Mouse (Mus musculus) liver, adult 2 months (tissue): ENCODE measurements at regions not wholly inside any gene's neighbourhood (a gene's known extent, or its start where the extent isn't known, plus 50 kb on each side); places are given as distances from the start of the nearest gene placed in this dataset.

ENCODE experiments used
- DNase-seq: peaks from one replicate; pipeline ENCODE4 v3.0.0-alpha.2; 2011; ENCODE audit warnings: low read depth, low spot score; ENCODE audit errors: extremely low read depth
- H3K27ac ChIP-seq: fragments of 200-500 bp; replicated peaks from 2 replicates; pipeline ENCODE4 v1.5.1; 2012; ENCODE audit warnings: low read depth, mild to moderate bottlenecking, control low read depth, inconsistent platforms, low read length; ENCODE audit not compliant: insufficient read depth
- H3K27me3 ChIP-seq: fragments of 200-500 bp; 2 replicates; pipeline ENCODE4 v1.6.1; 2012; ENCODE audit warnings: mild to moderate bottlenecking, moderate library complexity, low read length, inconsistent platforms; ENCODE audit not compliant: control insufficient read depth, insufficient read depth
- H3K36me3 ChIP-seq: fragments of 200-500 bp; 2 replicates; pipeline ENCODE4 v1.6.1; 2012; ENCODE audit warnings: low read length, inconsistent platforms; ENCODE audit not compliant: control insufficient read depth, insufficient read depth
- H3K4me1 ChIP-seq: fragments of 200-500 bp; 2 replicates; pipeline ENCODE4 v1.6.1; 2011; ENCODE audit warnings: low read length; ENCODE audit not compliant: control insufficient read depth, insufficient read depth
- H3K4me3 ChIP-seq: fragments of 200-500 bp; 2 replicates; pipeline ENCODE4 v1.5.1; 2011; ENCODE audit warnings: low read depth, mild to moderate bottlenecking, control low read depth, low read length, moderate library complexity; ENCODE audit not compliant: insufficient read depth
- H3K79me2 ChIP-seq: fragments of 200-500 bp; 2 replicates; pipeline ENCODE4 v1.6.1; 2012; ENCODE audit warnings: inconsistent platforms, mild to moderate bottlenecking, low read length, moderate library complexity; ENCODE audit not compliant: control insufficient read depth, insufficient read depth
- H3K9ac ChIP-seq: fragments of 200-500 bp; 2 replicates; pipeline ENCODE4 v1.6.1; 2012; ENCODE audit warnings: low read depth, mild to moderate bottlenecking, control low read depth, inconsistent platforms, low read length
- CTCF ChIP-seq: fragments of 200-500 bp; IDR thresholded peaks from 2 replicates; pipeline ENCODE4 v1.5.1; 2011; ENCODE audit warnings: low read depth, low read length, control low read depth
- POLR2A ChIP-seq: fragments of 200-500 bp; IDR thresholded peaks from 2 replicates; pipeline ENCODE4 v1.6.1; 2011; ENCODE audit warnings: low read length, control low read depth; ENCODE audit not compliant: insufficient read depth; ENCODE audit errors: extremely low read depth
- WGBS: fragments of 180-500 bp; shearing (Covaris S2); methylation state at CpG from one replicate; pipeline ENCODE4 v1.1.7; 2018; 5-methylcytosine and 5-hydroxymethylcytosine counted together

- Histone ChIP-seq H3K36me3 (no peaks in the 10 kb centered on the region), H3K9ac (no peak overlapping the region), H3K79me2 (no peaks in the 10 kb centered on the region), H3K27me3 (no peaks in the 10 kb centered on the region; the same call in 1 of the 2 replicates), H3K4me1 (no peaks in the 10 kb centered on the region), H3K4me3 (no peak overlapping the region), H3K27ac (no peak overlapping the region)
- TF ChIP-seq POLR2A, result no peak
- no peak for TF ChIP-seq CTCF
- 58% methylated on average over 4 of the region's 4 CpGs for WGBS
- DNase-seq, result no peak
Observed at GRCm38 (mm10) chr17:15918609-15919008, 87.8 kb upstream of the Rgmb start.

- Histone ChIP-seq H3K79me2 (no peaks in the 10 kb centered on the region), H3K27me3 (no peaks in the 10 kb centered on the region), H3K36me3 (no peaks in the 10 kb centered on the region), H3K27ac (no peak overlapping the region), H3K9ac (no peak overlapping the region), H3K4me1 (no peaks in the 10 kb centered on the region), H3K4me3 (no peak overlapping the region)
- 69% methylated on average over 7 of the region's 7 CpGs for WGBS
- no peak for DNase-seq
- TF ChIP-seq POLR2A (no peak), CTCF (no peak)
Observed at GRCm38 (mm10) chr17:15898689-15899419, 68.0 kb upstream of the Rgmb start.

- H3K4me1 ChIP-seq, result no peaks in the 10 kb centered on the region
- no peak for TF ChIP-seq POLR2A
- TF ChIP-seq CTCF, result no peak
- H3K79me2 ChIP-seq, result no peaks in the 10 kb centered on the region
- no peaks in the 10 kb centered on the region for H3K27me3 ChIP-seq
- no peak overlapping the region for H3K27ac ChIP-seq
- H3K4me3 ChIP-seq, result no peak overlapping the region
- DNase-seq, result no peak
- 76% methylated on average over 3 of the region's 3 CpGs for WGBS
- H3K9ac ChIP-seq, result no peak overlapping the region
- no peaks in the 10 kb centered on the region for H3K36me3 ChIP-seq
Observed at GRCm38 (mm10) chr17:15895968-15896367, 65.1 kb upstream of the Rgmb start.

DNA sequence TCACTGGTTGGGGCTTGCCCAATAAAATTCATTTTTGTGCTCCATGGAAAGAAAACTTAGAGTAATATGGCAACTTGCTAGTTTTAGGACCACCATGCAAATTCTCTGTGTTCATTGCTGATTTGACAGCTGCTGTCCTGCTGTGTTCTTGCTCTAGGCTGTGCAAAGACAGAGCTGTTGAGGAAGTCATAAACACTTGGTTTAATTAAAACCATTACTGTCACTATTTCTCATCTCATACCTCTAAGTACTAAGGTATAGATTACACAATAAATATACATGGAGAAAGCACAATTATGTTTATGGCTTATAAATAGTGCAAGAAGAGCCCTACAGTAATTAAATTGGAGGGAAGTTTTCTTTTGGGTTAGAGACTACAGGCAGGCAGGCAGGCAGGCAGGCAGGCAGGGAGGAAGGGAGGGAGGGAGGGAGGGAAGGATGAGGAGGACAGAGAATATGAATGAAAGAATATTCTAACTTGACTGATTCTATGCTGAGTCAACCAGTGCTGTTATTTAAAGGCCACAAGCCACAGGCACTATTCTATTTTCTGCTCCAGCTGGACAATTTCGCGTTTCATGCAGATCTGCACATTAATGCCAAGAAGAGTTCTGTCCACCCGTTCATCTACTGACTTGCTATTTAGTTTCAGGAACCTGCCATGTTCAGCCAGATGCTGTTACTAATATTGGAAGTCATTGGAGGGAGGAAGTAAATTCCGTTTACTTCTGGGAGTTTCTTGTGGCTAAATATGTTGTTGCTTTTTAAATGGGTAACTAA is 61.2 kb upstream of the Rgmb start:
- Histone ChIP-seq H3K27me3 (no peaks in the 10 kb centered on the region), H3K27ac (no peak overlapping the region), H3K4me3 (no peak overlapping the region), H3K9ac (no peak overlapping the region), H3K79me2 (no peaks in the 10 kb centered on the region), H3K36me3 (no peaks in the 10 kb centered on the region), H3K4me1 (no peaks in the 10 kb centered on the region)
- no peak for TF ChIP-seq CTCF
- no peak for TF ChIP-seq POLR2A
- 81% methylated on average over 4 of the region's 4 CpGs for WGBS
- no peak for DNase-seq

DNA sequence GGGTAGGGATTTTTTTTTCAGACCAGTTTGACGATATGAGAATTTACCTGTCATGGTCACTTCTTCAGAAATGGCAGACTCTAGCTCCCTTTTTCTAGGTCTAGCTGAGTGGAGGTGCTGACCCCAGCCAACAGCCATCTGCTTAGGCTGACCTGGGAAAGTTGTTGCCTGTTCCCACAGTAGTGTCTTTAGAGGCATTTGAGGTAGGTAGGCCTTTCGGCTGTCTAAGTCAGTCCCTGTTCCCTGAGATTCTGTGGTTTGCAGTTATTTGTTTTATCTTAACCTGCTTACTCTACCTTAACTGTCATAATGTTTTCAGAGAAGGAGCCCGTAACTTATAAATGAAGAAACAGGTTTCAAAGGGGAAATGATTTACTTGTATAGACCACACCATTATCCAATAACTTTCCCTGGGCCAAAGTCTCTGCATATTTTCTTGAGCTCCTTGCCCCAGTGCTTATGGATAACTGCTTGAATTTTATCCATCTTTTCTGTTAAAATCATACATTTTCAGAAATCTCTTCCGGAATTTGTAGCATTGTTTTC is 59.8 kb upstream of the Rgmb start:
- DNase-seq, result no peak
- Histone ChIP-seq H3K9ac (no peak overlapping the region), H3K27ac (no peak overlapping the region), H3K4me1 (no peaks in the 10 kb centered on the region), H3K79me2 (no peaks in the 10 kb centered on the region), H3K27me3 (no peaks in the 10 kb centered on the region), H3K36me3 (no peaks in the 10 kb centered on the region), H3K4me3 (no peak overlapping the region)
- no peak for TF ChIP-seq POLR2A
- no peak for TF ChIP-seq CTCF
- 92% methylated on average over 4 of the region's 4 CpGs for WGBS

DNA sequence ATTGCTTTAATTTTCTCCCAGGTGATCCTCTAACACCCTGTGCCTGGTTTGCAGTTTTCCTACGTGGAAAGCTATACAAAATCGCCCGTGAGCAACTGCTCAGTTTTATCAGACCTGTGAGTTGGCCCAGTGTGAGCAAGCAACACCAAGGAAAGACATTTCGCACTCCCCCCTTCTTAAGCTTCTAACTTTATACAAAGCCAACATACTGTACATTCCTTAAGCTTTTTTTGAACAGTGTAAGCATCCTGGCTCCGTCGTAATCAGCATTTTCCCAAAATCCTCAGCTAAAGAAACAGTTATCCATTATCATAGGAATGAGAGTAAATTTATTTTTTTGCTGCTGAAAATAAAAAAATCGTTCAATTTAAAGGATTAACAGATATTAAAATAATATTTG is 52.0 kb upstream of the Rgmb start:
- no peak for DNase-seq
- H3K9ac ChIP-seq, result no peak overlapping the region
- H3K79me2 ChIP-seq, result no peaks in the 10 kb centered on the region
- H3K27ac ChIP-seq, result no peak overlapping the region
- no peaks in the 10 kb centered on the region for H3K4me1 ChIP-seq
- H3K36me3 ChIP-seq, result no peaks in the 10 kb centered on the region
- WGBS, result 65% methylated on average over 7 of the region's 7 CpGs
- H3K4me3 ChIP-seq, result no peak overlapping the region
- TF ChIP-seq CTCF, result no peak
- no peak for TF ChIP-seq POLR2A
- H3K27me3 ChIP-seq, result no peaks in the 10 kb centered on the region
